Mouse (Mus musculus): ENCODE results near the gene Htr2b. TPM values are rescaled to one million over a fixed set of nuclear protein-coding genes. Genes with fewer than 3 reads are reported as not detected.

Gene Htr2b
- polyA plus RNA-seq (2012; rRNA removed), result 1.9 TPM in 2 replicates

GRCm38 (mm10) chr1:86111779-86112178 is at the start of gene Htr2b:
Gene Htr2b (minus strand): TSS chr1:86111970.

GRCm38 (mm10) chr1:86154133-86154823 is 42.5 kb upstream of the Htr2b start, which contains the start of gene Armc9:
Gene Armc9 (plus strand): TSS chr1:86154780.

GRCm38 (mm10) chr1:86133337-86133736 is 21.6 kb upstream of the Htr2b start, which contains the start of gene Gm21972:
Gene Gm21972 (plus strand): TSS chr1:86133637.

GRCm38 (mm10) chr1:86064271-86064991 is 47.3 kb downstream of the Htr2b start, which contains the start of gene Psmd1:
Gene Psmd1 (plus strand): TSS chr1:86064387.

Other genes starting within 250 kb of the Htr2b start
- gene Itm2c, start 217.7 kb downstream of the Htr2b start, polyA plus RNA-seq (2012; rRNA removed), result 78.0 and 89.6 TPM in 2 replicates
- not detected in 2 replicates for gene 4933407L21Rik, start 183.5 kb downstream of the Htr2b start, polyA plus RNA-seq (2012; rRNA removed)
- 0.15 and 0.19 TPM in 2 replicates for gene Gpr55, start 151.0 kb downstream of the Htr2b start, polyA plus RNA-seq (2012; rRNA removed)
- gene Spata3, start 95.2 kb downstream of the Htr2b start, polyA plus RNA-seq (2012; rRNA removed), result not detected in 2 replicates
- 9.8 and 14.5 TPM in 2 replicates for gene 2810459M11Rik, start 66.1 kb downstream of the Htr2b start, polyA plus RNA-seq (2012; rRNA removed)
- 9.0 and 9.3 TPM in 2 replicates for gene Psmd1, start 47.6 kb downstream of the Htr2b start, polyA plus RNA-seq (2012; rRNA removed)
- 0.12 TPM in 1 of 2 replicates, not detected in the other for gene Gm21972, start 21.7 kb upstream of the Htr2b start, polyA plus RNA-seq (2012; rRNA removed)
- 1.1 and 1.5 TPM in 2 replicates for gene Armc9, start 42.8 kb upstream of the Htr2b start, polyA plus RNA-seq (2012; rRNA removed)
- 25.7 and 26.5 TPM in 2 replicates for gene B3gnt7, start 190.9 kb upstream of the Htr2b start, polyA plus RNA-seq (2012; rRNA removed)
- 0.99 and 1.4 TPM in 2 replicates for gene Ncl, start 247.4 kb upstream of the Htr2b start, polyA plus RNA-seq (2012; rRNA removed)

All from stomach, adult 2 months (tissue).